Mouse (Mus musculus) kidney, adult 9 months (tissue): ENCODE results near the gene Ddx55.
"Not testable (repeated sequence)": the region's sequence is repeated elsewhere in the genome, so short reads cannot be mapped to it uniquely, and the experiment has no call there.

ENCODE experiments used
- DNase-seq: peaks from one replicate; pipeline ENCODE4 v3.0.0; 2022

Ddx55 gene

DNA sequence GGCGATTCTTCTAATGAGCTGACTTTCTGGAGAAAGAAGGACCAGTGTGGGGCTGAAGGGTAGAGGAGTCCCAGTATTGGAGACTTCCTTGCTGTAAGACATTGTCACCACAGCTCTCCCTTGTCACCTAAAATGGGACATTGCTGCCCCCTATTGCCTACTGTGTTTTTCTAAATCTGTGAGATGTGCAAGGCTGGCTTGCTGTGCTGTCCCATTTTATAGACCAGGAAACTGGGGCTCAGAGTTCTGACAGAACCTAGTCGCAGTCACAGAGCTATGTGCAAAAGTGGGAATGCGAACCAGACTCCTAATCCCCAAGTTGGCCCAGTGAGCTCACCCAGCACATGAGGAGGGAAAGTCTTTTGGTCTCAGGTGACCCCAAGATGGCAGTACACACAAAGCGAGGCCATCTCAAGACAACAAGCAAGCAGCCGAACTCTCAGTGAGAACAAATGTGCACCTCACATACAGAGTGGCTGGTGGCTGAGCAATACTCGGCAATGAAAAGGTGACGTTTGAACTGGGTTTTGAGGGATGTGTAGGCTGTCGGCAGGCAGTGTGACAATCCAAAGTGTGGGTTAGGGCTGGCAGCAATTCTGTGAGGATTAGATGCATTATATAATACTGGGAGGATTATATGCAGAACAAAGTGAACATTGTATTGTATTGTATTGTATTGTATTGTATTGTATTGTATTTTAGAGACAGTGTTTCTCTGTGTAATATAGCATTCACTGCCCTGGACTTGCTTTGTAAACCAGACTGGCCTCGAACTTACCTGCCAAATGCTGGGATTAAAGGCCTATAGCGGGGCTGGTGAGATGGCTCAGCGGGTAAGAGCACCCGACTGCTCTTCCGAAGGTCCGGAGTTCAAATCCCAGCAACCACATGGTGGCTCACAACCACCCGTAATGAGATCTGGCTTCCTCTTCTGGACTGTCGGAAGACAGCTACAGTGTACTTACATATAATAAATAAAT is 13.6 kb upstream of the Ddx55 start:
- DNase-seq: peak; percentile 83

DNA sequence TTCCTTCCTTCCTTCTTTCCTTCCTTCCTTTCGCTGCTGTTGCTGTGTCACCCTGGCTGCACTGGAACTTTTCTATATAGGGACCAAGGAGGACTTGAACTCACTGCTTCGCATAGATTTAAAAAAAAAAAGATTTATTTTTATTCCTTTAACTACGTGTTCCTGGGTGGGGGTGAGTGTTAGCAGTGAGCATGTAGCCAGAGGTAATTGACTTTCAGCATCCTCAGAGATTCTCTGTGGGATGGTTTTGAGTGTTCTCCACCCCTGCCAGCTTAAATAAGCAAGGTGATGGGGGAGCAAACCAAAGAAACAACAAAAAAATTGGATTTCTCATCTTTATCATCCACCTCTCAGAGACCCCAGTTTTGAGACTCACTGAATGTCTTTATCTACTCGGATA is 12.8 kb upstream of the Ddx55 start:
- no peak for DNase-seq

DNA sequence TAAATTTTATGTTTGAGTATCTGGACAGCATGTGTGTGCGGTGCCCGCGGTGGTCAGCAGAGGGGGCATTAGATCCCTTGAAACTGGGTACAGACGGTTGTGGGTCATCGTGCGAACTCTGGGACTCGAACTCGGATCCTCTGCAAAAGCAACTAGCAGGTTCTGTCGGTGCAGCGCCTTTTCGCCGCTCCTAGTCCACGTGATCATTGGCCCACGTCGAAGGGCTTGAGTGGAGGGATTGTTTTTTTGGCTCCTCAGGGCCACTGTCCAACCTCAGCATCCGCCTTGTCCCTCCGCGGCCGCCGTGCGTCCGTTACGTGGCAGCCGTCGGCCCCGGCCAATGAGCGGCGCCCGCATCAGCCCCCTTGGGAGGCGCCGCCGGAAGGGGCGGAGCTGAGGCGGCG is 12.3 kb upstream of the Ddx55 start, which contains the start of gene Tmed2:
Tmed2 (plus strand) TSS at position 313 of the 404 bp plus-strand sequence.
- peak; percentile 98 for DNase-seq

DNA sequence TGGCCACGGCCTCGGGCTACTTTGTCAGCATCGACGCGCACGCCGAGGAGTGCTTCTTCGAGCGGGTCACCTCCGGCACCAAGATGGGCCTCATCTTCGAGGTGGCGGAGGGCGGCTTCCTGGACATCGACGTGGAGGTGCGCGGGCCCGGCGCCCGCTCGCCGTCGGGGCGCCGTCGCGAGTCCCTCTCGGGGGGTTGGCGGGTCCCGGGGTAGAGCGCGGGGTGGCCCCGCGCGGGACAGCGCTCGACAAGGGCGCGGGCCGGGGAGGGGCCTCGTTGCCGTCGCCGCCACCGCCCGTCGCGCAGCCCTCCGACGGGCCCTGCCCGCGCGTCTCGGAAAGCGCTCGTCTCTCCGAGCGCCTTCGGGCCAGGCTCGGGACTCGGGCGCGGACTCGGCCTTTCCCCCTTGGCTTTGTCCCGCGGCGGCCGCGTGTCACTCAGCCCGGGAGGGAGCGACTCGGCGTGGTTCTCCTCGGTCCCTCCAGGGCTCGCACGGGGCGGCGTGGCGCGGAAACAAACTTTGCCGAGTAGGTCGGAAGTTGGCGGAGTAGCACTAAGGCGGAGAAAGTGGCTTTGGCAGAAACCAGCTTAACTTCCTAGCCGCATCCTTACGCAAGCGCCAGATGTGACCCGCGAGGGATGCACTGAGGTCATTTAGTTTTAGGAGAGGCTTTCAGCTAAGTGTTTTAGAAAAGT is 11.6 kb upstream of the Ddx55 start:
- peak; percentile 81 for DNase-seq

DNA sequence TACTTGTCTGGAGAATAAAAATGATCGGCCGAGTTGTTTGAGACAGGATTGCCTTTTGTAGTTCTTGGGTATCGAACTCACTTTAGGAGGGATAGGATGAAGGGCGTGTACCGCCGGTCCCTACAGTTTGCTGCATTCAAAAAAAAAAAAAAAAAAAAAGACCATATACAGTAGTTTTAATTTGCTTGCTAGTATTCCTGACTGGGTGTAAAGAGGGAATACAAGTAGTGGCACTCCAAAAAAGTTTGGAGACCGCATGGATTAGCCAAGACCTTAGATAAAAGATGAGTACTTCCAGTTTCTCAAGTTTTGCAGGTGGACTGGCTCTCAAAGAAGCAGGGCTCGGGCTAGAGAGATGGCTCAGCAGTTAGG is 11.1 kb upstream of the Ddx55 start:
- DNase-seq: no peak

DNA sequence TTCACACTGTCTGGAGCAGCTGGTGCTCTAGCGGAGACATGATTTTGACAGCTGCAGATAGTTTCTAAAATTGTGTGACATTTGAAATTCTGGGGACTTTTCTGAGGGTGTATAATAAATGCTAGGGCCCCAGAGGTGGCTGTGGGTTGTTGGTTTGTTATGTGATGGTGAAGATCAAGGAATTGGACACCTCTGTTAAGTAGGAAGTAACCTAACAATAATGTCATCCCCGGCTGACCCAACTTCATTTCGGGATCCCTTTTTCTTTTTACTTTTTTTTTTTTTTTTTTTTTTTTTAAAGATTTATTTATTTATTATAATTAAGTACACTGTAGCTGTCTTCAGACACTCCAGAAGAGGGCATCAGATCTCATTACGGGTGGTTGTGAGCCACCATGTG is 1.9 kb upstream of the Ddx55 start:
- not testable (repeated sequence) for DNase-seq

DNA sequence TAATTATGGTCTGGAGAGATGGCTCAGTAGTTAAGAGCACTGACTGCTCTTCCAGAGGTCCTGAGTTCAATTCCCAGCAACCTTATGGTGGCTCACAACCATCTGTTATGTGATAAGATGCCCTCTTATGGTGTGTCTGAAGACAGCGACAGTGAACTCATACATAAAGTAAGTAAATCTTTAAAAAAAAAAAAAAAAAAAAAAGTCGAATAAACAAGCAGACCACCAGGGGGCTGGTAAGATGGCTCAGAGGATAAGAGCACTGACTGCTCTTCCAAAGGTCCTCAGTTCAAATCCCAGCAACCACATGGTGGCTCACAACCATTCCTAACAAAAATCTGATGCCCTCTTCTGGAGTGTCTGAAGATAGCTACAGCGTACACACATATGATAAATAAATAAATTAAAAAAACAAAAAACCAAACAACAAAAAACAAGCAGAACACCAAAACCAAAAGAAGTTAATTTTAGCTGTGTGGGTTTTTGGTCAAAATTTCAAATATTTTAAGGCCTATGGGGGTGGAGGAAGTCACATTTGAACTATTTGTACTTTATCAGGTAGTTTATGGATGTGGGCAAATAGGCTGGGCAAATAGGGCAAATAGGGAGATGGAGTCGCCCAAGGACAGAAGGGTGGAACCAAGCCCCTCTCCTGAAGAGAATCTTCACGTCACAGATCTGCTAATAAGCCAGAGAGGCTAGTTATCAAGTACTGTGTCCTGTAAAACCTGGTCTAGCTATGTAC is 1.1 kb upstream of the Ddx55 start:
- not testable (repeated sequence) for DNase-seq

DNA sequence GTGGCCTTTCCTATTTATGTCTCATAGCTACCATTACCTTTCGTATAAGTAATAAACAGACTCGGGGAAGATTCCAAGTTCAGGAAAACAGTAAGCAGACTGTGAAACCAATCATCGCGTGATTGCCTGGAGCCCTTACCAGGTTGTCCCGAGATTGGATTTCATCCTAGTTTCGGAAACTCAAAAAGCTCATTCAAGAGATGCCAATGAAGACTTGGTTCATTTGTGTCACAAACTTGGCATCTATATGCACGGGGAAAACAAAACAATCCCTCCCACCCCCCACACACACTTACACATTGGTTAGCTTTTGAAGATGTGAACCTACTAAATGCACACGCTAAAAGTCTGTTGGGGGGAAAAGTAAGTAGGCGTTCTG is 581 bp upstream of the Ddx55 start:
- DNase-seq: no peak

DNA sequence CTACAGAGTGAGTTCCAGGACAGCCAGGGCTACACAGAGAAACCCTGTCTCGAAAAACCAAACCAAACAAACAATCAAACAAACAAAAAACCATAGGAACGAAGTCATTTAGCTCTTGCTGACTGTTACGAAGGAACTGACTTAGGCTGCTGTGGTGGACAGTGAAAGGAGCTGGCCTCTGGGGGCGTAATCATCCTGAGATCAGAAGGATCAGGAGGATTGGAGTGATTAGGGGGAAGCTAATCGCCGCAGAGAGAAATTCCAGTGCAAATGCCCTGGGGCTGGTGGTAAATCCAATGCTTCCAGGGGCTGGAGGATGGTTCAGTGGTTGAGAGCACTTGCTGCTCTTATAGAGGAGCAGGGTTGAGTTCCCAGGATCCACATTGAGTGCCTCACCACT is 943 bp downstream of the Ddx55 start:
- no peak for DNase-seq

DNA sequence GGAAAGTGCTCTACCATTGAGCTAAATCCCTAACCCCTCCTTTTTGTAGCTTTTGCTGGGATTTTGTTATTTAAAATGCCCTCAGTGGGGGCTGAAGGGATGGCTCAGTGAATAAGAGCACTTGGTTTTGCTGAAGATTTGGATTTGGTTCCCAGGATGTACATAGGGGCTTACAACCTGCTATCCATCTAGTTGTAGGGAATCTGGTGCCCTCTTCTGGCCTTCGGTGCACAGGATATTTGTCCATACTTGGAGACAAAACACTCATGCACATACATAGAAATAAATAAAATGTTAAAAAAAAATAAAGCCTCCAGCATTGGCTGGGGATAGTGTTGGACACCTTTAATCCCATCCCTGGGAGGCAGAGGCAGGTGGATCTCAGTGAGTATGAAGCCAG is 2.5 kb downstream of the Ddx55 start:
- DNase-seq: no peak

DNA sequence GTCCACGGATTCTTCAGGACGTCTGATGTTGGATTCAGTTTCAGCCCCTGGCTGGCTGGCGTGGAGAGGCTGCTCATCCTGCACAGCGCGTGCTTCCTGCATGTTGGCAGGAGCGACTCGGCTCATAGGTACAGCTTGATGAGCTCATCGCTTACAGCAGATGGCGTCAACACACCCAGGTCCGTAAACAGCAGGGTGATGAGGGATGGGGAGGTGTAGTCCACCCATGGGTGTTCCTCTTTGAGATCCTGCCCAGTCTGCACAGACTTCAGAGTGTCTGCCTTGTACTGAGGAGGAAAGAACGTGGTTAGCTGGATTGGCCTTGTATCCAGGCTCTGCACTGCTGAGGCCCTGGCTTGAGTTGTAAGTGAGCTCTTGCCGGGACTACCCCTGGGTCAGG is 18.4 kb downstream of the Ddx55 start:
- no peak for DNase-seq

DNA sequence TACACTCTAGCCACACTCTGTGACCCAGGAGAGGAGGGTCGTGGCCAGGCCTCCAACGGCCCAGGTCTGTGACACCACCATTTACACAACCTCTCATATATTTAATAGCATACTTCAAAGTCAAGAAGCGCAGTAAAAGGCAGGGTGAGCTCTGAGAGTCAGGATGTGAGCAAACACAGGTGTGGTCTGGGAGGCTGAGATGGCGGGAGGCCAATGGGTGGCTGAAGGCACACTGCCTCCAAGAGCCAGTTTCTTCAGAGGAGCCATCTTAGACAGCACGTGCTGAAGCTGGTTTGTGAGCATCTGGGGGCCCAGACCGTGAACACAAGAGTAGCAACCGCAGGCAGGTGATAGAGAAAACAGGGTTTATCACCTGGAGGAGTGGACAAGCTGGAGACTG is 22.8 kb downstream of the Ddx55 start:
- no peak for DNase-seq

DNA sequence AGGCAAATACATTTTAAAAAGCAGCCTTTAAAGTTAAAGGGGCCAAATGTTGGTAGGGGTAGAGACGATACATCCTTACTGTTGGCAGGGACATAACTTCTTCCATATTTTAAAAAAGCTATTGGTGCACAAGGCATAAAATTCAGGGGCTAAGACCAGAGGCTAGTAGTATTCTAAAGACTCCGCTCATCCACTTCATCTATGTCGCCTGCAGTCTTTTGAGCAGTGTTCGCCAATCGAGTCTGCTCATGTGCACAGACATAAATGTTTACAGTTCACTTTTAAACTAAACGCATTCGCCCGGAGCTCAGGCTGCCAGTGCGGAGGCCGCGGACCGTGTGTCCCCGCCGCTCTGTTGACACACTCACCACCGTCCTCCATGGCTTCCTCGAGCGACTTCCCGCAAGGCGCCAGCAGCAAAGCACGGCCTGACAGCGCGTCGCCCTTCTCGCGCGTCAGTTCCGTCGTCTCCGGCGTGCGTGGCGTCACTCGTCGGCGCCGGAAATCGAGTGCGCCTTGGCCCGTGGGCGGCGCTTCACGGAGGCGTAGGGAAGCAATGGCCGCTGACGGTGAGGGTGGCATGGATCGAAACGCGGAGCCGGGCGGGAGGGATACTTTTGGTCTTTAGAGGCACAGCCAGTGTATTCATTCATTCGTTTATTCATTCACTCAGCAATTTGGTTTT is 26.1 kb downstream of the Ddx55 start, which contains the start of the genes Eif2b1 and Gtf2h3:
Eif2b1 (minus strand) TSS at position 499 of the 685 bp plus-strand sequence.
Gtf2h3 (plus strand) TSS at position 508 of the 685 bp plus-strand sequence.
- DNase-seq: peak; percentile 92

DNA sequence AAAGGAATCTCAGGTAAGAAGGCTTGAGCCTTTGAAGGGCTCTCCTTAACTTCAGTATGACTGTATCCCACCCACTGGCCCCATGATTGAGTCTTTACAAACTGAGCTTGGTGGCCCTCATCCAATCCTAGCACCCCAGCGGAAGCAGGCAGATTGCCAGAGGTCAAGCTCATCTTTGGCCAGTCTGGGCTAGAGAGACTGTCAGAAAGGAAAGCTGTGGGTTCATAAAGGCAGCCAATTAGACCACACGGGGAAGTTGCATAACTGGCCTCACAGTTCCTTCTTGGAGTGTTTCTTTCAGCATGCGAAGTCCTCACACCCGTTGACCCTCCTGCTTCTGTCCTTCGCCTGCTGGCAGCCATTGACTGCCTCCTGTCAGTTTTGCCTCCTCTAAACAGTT is 29.9 kb downstream of the Ddx55 start:
- DNase-seq: peak; percentile 25

DNA sequence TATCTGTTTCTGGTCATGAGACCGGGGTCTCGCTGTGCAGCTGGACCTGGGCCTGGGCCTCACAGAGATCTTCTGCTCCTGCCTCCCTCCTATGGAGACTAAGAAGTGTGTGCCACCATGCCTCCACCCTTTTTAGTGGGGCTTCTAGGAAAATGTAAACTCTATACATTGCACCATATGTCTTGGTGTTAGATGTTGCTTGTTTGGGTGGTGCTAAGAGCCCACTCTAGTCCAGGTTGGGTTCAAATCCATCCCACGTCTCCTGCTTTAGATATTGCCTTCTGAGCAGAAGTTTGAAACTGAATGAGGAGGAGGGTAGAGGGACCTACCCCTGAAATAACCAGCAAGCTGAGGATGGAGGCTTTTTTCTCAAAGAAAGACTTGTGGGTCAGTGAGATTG is 40.1 kb downstream of the Ddx55 start:
- no peak for DNase-seq

DNA sequence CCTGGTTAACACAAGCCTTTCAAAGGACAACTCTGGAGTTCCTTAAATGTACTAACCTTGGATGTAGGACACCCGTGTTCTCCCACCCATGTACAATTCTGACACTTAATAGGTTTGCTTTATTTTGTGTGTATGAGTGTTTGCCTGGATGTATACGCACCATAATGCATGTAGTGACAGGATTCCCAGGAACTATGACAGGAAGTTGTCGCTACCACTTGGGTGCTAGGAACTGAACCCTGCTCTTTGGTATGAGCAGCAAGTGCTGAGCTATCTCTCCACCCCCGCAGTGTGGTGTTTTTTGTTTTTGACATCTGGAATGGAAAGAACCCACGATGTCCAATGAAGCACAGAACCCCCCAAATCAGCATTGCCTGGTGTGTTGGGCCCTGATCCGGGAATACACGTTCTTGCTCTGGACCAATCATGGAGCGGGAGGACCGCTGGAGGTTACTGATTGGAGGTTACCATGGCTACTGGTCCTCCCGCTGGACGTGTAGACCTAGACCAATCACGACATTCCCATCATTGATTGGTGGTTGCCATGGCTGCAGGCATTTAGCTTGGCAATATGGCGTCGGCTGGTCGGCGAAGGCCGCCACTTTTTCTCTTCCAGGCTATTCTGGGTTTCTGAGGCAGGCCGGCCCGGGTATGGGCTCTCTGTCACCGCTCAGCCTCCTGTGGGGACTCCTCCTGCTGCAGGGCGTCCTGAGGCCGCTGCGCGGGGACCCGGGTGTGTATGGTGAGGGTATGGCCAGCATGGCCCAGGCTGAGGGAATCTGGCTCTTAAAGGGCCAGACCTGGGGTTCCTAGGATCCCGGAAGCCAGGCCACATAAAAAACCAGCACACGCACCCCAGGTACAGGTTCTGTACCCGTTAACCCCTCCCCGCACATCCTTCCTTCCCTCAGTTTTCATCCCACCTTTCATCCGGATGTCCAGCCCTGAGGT is 45.8 kb downstream of the Ddx55 start:
- DNase-seq: peak; percentile 98

DNA sequence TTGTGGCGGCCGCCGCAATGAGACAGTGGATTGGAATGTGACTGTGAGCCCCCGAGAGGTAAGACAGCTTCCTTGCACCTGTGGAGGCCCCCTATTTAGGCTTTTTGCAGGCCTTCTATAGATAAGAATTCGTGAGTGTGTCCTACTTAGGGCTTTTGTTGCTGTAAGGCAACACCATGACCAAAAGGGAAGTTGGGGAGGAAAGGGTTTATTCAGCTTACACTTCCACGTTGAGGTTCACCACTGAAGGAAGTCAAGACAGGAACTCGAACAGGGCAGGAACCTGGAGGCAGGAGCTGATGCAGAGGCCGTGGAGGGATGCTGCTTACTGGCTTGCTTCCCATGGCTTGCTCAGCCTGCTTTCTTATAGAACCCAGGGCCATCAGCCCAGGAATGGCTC is 47.1 kb downstream of the Ddx55 start:
- DNase-seq: not testable (repeated sequence)

DNA sequence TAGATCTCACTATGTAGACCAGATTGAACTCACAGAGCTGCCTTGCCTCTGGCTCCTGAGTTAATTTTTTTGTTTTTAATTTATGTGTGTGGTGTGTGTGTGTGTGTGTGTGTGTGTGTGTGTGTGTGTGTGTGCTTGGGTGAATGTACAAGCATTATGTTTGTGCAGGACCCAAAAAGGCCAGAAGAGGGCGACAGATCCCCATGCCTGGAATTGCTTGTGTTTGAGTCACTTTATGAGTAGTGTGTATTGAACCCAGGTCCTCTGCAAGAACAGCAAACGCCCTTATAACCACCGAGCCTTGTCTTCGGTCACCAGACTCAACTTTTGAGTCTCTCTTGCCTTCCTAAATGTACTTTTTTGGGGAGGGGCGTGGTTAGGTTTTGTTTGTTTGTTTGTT is 49.7 kb downstream of the Ddx55 start:
- DNase-seq: peak; percentile 60

DNA sequence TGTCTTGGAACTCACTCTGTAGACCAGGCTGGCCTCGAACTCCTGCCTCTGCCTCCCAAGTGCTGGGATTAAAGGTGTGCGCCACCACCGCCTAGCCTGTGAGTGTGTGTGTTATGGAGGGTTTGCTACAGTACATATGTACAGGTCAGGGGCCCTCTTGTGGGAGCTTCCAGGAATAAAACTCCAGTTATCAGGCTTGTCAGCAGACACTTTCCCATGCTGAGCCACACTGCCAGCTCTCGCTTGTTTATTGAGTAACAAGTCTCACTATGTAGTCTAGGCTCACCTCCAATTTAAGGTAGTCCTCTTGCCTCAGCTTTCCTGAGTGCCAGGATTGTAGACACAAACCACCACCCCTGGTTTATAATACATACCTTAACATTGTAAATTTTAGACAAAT is 51.6 kb downstream of the Ddx55 start:
- DNase-seq: no peak

DNA sequence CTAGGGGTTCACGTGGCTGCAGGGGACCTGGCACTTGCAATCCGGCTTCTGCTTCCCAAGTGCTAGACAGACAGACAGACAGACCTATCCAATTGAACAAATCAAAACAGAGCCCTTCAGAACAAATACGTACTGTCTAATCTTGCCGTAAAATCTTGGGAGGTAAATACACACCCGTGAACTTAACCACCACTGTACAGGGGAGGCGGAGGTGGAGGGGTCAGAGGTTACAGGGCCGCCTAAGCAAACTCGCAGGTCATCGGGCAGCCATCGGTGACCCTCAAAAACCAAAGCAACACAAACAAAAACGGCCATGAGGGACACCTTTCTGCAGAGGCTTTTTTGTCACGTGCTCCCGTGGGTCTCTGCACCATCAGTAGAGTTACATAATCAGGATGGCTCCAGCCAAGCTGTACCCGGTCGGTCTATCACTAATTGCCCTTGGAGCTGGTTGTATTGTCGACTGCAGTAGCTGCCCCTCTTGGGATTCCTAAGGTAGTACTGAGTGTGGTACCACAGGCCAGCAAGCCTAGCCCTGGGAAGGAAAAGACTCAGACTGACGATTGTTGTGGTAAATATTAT is 52.5 kb downstream of the Ddx55 start:
- no peak for DNase-seq

DNA sequence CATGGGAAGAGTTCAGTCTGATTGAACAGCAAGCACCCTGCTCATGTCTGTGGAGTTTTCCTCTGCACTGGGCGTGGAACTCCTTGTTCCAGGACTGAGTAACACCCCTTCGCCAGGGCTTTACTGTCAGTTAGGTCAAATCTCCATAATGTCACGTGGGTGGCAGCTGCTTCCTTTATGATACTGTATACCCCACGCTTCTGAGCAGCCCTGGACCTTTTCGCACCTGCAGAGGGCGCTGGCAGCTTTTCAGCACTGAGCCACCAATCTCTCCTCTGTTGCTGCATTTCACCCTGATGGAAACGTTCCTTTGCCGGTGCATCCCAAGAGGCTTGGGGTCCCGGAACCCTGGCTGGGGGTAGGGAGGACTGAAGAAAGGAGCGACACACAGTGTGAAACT is 58.3 kb downstream of the Ddx55 start:
- DNase-seq: no peak
